ENCODE assay signal across 10 mouse cellular contexts in the genomic region with DNA sequence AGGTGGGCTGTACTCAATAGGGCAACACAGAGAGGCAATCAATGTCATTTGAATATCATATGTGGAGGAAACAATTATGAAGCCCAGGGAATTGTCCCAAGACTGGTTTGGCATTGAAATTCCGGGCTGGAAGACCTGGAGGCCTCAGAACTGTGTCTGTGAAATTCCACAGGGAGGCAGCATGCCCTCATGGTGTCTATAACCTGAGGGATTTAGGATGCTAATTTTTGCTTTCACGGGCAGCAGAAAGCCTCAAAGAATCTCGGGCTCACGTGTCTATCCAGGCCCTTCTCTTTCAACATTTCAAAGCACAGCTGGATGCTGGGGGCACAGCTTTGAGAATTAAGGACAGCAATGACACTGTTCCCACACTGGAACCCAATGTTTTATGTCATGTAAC. TPM values are rescaled to one million over a fixed set of nuclear protein-coding genes. Genes with fewer than 3 reads are reported as not detected.
DNase-seq lines count a peak whose midpoint lies in the region; ATAC-seq and TF ChIP-seq lines count a peak whose summit lies in the region.
"Had no signal": no experiment of that assay in that cellular context is flagged by ENCODE, and none has a peak within 500 bp of the region (broad histone marks: within the 10 kb centered on the region; RNA-seq: fewer than 3 reads in every experiment).

No protein-coding gene starts in this region.

- DNase-seq in hindbrain, postnatal 0 days (ENCODE audit: low spot score): peak; percentile 67
- DNase-seq in Muller cell, postnatal 12 days (ENCODE audit: inconsistent ontology term): peak; percentile 30
- peak; percentile 39 for DNase-seq in cerebellum, adult 9-10 months
- peak; percentile 43 for DNase-seq in kidney, postnatal 10 days
- DNase-seq in right cerebral cortex, adult 18-20 months: peak; percentile 41
- DNase-seq in urinary bladder, postnatal 36 days (ENCODE audit: low spot score in 2 of 2): no peak

- H3K4me1 ChIP-seq in hindbrain, postnatal 0 days (ENCODE audit: insufficient read depth, low read length): 0 out of 2 replicates have a peak, but pooled peaks cover 3% of the 10 kb centered on the region
- H3K4me1 ChIP-seq in hindbrain, embryonic 13.5 days (replicated peaks): no peaks in the 10 kb centered on the region
- H3K4me1 ChIP-seq: hindbrain, embryonic 15.5 days; megakaryocyte, embryonic 14.5 days had no signal

- TF ChIP-seq CTCF in hindbrain, postnatal 0 days (IDR thresholded peaks at IDR 0.05; ENCODE audit: low read depth): peak; percentile 69

- H3K9me3 ChIP-seq in hindbrain, postnatal 0 days (ENCODE audit: low read length): no peaks in the 10 kb centered on the region
- no peaks in the 10 kb centered on the region for H3K9me3 ChIP-seq in hindbrain, embryonic 13.5 days
- H3K9me3 ChIP-seq: hindbrain, embryonic 15.5 days; megakaryocyte, embryonic 14.5 days had no signal

- H3K9ac ChIP-seq in hindbrain, postnatal 0 days (replicated peaks; ENCODE audit: low read length): no peak overlapping the region
- no peak overlapping the region for H3K9ac ChIP-seq in hindbrain, embryonic 13.5 days
- H3K9ac ChIP-seq: hindbrain, embryonic 15.5 days had no signal

- ATAC-seq in hindbrain, postnatal 0 days: no peak
- no peak for ATAC-seq in hindbrain, embryonic 13.5 days (ENCODE audit: low FRiP score)
- ATAC-seq in CD4-positive, CD25-positive, alpha-beta regulatory T cell, adult 4 months: no peak

- H3K4me2 ChIP-seq in hindbrain, postnatal 0 days (ENCODE audit: low read depth, low read length): no peak overlapping the region
- H3K4me2 ChIP-seq in hindbrain, embryonic 13.5 days: no peak overlapping the region
- H3K4me2 ChIP-seq: hindbrain, embryonic 15.5 days had no signal

- no peak overlapping the region for H3K4me3 ChIP-seq in hindbrain, postnatal 0 days (ENCODE audit: low read length)
- H3K4me3 ChIP-seq in hindbrain, embryonic 13.5 days: no peak overlapping the region
- H3K4me3 ChIP-seq: hindbrain, embryonic 15.5 days; megakaryocyte, embryonic 14.5 days had no signal

- H3K27me3 ChIP-seq in hindbrain, postnatal 0 days (ENCODE audit: insufficient read depth, low read length): no peaks in the 10 kb centered on the region
- H3K27me3 ChIP-seq in hindbrain, embryonic 13.5 days: peaks cover 4% of the 10 kb centered on the region; the same call in 1 of the 2 replicates
- H3K27me3 ChIP-seq: hindbrain, embryonic 15.5 days had no signal

- WGBS in hindbrain, postnatal 0 days: 13% methylated on average over 4 of the region's 4 CpGs
- 6% methylated on average over 4 of the region's 4 CpGs for WGBS in hindbrain, embryonic 13.5 days

- no peaks in the 10 kb centered on the region for H3K36me3 ChIP-seq in hindbrain, postnatal 0 days (ENCODE audit: insufficient read depth, low read length)
- H3K36me3 ChIP-seq in hindbrain, embryonic 13.5 days: no peaks in the 10 kb centered on the region
- H3K36me3 ChIP-seq: hindbrain, embryonic 15.5 days had no signal

- no peak overlapping the region for H3K27ac ChIP-seq in hindbrain, postnatal 0 days
- no peak overlapping the region for H3K27ac ChIP-seq in hindbrain, embryonic 13.5 days
- H3K27ac ChIP-seq: hindbrain, embryonic 15.5 days had no signal

RNA-seq across cellular contexts. Expression of gene Mitf, which starts 45.5 kb away (rescaled TPM):
- 5.6 and 7.0 TPM in 2 replicates for total RNA-seq in hindbrain, postnatal 0 days (2014; rRNA removed)
- polyA plus RNA-seq in hindbrain, postnatal 0 days (2015; fragmentation: Nextera tagmentation; extraction: Ambion mirVana): 2.6 and 3.1 TPM in 2 replicates
- 1.8 and 2.1 TPM in 2 replicates for polyA plus RNA-seq in hindbrain, embryonic 13.5 days (2015; fragmentation: Nextera tagmentation; extraction: Ambion mirVana)
- under 1 TPM; 0.28 to 0.79 TPM for polyA plus RNA-seq in CD4-positive, CD25-positive, alpha-beta regulatory T cell, adult 4 months (2017; shearing (Covaris generic))

Comparison
In these comparisons a context has a peak if more than half of its experiments do, and no peak if none do; other contexts are left out.
1. DNase-seq: peak in hindbrain, postnatal 0 days (single experiment), Muller cell, postnatal 12 days (single experiment), cerebellum, adult 9-10 months (single experiment), kidney, postnatal 10 days (single experiment) and right cerebral cortex, adult 18-20 months (single experiment); none in urinary bladder, postnatal 36 days (0 of 2).